Mouse (Mus musculus): ENCODE data around the gene Dnah10.

DNA sequence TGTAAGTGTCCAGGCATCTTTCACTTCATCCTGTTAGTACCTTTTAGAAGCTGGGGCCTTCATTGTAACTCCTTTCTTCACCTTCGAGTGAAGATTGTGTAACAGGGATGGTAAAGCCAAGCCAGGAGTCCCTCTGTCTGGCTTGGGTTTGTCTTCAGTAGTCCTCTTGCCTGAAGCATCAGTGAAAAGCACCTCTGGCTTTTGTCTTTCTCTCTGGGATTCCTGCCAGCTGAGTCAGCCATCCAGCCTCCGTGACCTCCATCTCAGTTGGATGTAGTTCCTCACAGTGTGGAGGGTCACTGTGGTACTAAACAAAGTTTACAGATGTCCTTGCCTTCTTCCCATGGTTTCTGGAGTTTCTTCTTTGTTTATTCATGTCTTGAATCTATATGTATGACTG lies 147.1 kb downstream of the Dnah10 start:
- TF ChIP-seq GATA1 (IDR thresholded peaks at IDR 0.05; ENCODE audit: borderline replicate concordance, low read length) (no peak), FLI1 (IDR thresholded peaks at IDR 0.05; ENCODE audit: low read length) (no peak)
